Mouse (Mus musculus) midbrain, embryonic 10.5 days (tissue): ENCODE results near the gene Alyref. TPM values are rescaled to one million over a fixed set of nuclear protein-coding genes. Genes with fewer than 3 reads are reported as not detected.
A peak's percentile ranks its signal among the peaks of the same experiment; 100 is the strongest.
"Not testable (repeated sequence)": the region's sequence is repeated elsewhere in the genome, so short reads cannot be mapped to it uniquely, and the experiment has no call there.

ENCODE experiments used
- DNase-seq: peaks from one replicate; pipeline ENCODE4 v3.0.0-alpha.2; 2017; ENCODE audit warnings: low spot score
- H3K27ac ChIP-seq: fragments of 300-500 bp; sonication (generic); replicated peaks from 2 replicates; pipeline ENCODE4 v1.5.1; 2016; ENCODE audit warnings: mild to moderate bottlenecking
- H3K27me3 ChIP-seq: fragments of 300-500 bp; sonication (generic); 2 replicates; pipeline ENCODE4 v1.6.1; 2016; ENCODE audit warnings: low read depth, mild to moderate bottlenecking; ENCODE audit not compliant: poor library complexity, severe bottlenecking
- H3K36me3 ChIP-seq: fragments of 300-500 bp; sonication (generic); 2 replicates; pipeline ENCODE4 v1.6.1; 2016; ENCODE audit warnings: mild to moderate bottlenecking, moderate library complexity
- H3K4me1 ChIP-seq: fragments of 300-500 bp; sonication (generic); 2 replicates; pipeline ENCODE4 v1.6.1; 2016
- H3K4me3 ChIP-seq: fragments of 300-500 bp; sonication (generic); 2 replicates; pipeline ENCODE4 v1.5.1; 2016; ENCODE audit warnings: mild to moderate bottlenecking, moderate library complexity
- H3K9me3 ChIP-seq: fragments of 300-500 bp; sonication (generic); replicated peaks from 2 replicates; pipeline ENCODE4 v1.6.1; 2016; ENCODE audit warnings: mild to moderate bottlenecking
- WGBS: fragments of 180-500 bp; shearing (Covaris S2); methylation state at CpG from one replicate; pipeline ENCODE4 v1.1.7; 2016; 5-methylcytosine and 5-hydroxymethylcytosine counted together
- polyA plus RNA-seq: library from polyadenylated mRNA; unstranded; fragments of >200 nt; fragmentation: Nextera tagmentation; extraction: Ambion mirVana; gene quantifications from 2 replicates; pipeline ENCODE4 v1.2.1, GENCODE M21; 2016

Gene Alyref
- polyA plus RNA-seq, 1 experiment from 2014 or later: 647 TPM

DNA sequence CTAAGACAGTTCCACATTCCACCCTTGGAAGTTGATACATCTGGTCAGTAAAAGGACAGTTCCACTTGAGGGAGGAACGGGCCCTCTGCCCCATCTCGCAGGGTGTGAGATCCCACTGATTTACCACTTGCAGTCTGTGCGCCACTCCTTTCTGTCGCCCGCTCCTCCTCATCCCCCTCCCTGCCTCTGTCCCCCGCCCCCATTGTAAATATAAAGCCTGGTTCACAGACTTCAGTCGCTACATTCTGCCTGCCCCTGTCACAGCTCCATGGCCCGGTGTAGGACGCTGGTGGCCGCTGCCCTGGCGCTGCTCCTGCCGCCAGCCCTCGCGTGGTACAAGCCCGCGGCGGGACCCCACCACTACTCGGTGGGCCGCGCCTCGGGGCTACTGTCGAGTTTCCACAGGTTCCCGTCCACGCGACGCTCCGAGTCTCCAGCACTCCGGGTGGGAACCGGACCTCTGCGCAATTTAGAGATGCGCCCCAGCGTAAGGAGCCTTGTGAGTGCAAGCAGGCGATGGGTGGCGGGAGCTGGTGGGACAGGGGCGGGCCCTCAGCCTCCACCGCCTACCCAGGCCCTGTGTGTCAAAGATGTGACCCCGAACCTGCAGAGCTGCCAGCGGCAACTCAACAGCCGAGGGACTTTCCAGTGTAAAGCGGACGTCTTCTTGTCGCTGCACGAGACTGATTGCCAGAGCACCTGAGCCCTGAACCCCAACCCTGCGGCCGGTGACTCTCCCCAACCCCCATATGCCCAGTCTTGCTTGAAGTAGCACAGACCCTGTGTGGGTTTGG lies 10.3 kb upstream of the Alyref start, which contains the start of gene Npb:
TSS of gene Npb (plus strand) at position 237 of the 794 bp plus-strand sequence.
- Histone ChIP-seq H3K27me3 (peaks cover 36% of the 10 kb centered on the region), H3K9me3 (no peaks in the 10 kb centered on the region), H3K4me1 (peaks cover 31% of the 10 kb centered on the region), H3K36me3 (peaks cover 83% of the 10 kb centered on the region), H3K27ac (peak within 1 kb of the TSS; percentile 53; the same call in 1 of the 2 replicates), H3K4me3 (peak within 1 kb of the TSS; percentile 47)
- WGBS: 6% methylated on average over 45 of the region's 45 CpGs
- no peak for DNase-seq

DNA sequence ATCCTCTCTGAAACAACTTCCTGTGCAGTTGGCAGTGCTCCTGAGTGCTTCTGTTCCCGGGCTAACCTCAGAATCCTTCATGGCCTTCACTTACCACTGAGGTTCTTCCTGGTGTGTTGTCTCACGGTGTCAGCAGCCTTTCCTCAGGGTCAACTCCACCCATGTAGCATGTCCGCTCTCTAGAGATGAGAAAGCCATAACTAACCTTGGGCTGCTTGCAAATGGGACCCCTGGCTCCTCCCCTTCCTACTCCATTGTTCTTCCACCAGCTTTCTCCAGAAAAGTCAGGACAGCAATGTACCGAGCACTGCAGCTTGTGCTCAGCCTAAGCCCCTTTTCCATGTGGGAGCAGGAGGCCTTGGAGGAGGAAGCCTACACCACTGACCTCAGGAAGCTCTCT lies 8.6 kb upstream of the Alyref start:
- Histone ChIP-seq H3K9me3 (no peaks in the 10 kb centered on the region), H3K27ac (no peak overlapping the region), H3K27me3 (peaks cover 36% of the 10 kb centered on the region), H3K36me3 (peaks cover 83% of the 10 kb centered on the region), H3K4me1 (peaks cover 29% of the 10 kb centered on the region), H3K4me3 (no peak overlapping the region)
- 84% methylated on average over 4 of the region's 4 CpGs for WGBS
- DNase-seq: no peak

DNA sequence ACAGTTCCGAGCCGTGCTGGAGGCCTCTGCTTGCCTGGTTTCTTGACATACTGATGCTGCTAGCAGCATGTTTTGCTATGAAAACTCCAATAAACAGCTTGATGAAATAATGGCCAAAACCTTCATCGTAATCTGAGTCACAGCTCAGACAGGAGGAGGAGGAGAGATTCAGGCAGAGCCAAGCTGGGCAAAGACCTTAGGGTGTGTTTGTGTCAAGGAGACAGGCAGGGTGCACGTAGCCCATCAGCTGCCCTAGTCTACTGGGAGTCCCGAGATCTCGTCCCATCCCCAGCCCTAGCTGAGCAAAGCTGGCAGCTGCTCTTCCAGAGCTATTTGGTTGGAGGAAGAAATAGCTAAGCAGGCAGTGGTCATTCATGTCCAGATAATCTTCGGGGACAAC lies 7.5 kb upstream of the Alyref start:
- no peak for DNase-seq
- H3K4me3 ChIP-seq: no peak overlapping the region
- 94% methylated on average over 7 of the region's 7 CpGs for whole genome bisulfite sequencing
- H3K36me3 ChIP-seq: peaks cover 81% of the 10 kb centered on the region
- H3K27ac ChIP-seq: no peak overlapping the region
- no peaks in the 10 kb centered on the region for H3K9me3 ChIP-seq
- peaks cover 29% of the 10 kb centered on the region for H3K4me1 ChIP-seq
- H3K27me3 ChIP-seq: peaks cover 36% of the 10 kb centered on the region

DNA sequence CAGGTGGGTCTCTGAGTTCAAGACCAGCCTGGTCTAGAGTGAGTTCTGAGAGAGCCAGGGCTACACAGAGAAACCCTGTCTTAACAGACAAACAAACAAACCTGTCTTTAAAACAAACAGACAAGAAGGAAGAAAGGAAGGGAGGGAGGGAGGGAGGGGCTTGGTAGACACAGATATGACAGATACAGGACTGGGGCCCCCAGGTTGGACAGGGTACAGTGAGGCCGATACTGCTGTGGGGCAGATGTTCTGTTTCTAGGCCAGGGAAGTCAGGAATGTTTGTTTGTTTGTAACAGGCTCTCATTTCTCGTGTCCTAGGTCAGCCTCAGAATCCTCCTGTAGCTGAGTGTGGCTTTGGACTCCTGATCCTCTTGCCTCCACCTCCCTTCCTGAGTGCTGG lies 5.4 kb upstream of the Alyref start:
- Histone ChIP-seq H3K4me1 (peaks cover 34% of the 10 kb centered on the region), H3K36me3 (peaks cover 76% of the 10 kb centered on the region), H3K9me3 (no peaks in the 10 kb centered on the region), H3K27ac (no peak overlapping the region), H3K27me3 (peaks cover 22% of the 10 kb centered on the region), H3K4me3 (no peak overlapping the region)
- WGBS: 83% methylated on average over 2 of the region's 2 CpGs
- DNase-seq: no peak

DNA sequence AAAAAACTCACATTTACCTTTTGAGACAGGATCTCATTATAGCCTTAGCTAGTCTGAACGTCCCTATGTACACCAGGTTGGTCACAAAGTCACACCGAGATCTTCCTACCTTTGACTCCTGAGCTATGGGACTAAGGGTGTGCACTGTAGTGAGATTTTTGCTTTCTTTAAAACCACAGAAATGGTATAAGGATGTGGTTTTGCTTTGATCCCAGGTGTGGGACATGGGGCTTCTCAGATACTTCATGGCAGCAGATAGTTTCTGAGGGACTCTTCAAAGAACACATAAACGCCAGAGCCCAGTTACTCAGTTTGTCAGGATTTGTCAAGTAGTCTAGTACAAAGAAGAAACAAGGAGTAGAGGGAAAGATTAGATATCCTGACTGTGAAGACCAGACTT lies 2.6 kb upstream of the Alyref start:
- no peak for DNase-seq
- Histone ChIP-seq H3K36me3 (peaks cover 77% of the 10 kb centered on the region), H3K27ac (no peak overlapping the region), H3K9me3 (no peaks in the 10 kb centered on the region), H3K27me3 (no peaks in the 10 kb centered on the region), H3K4me1 (peaks cover 36% of the 10 kb centered on the region), H3K4me3 (no peak overlapping the region)
- whole genome bisulfite sequencing: 98% methylated on average over 3 of the region's 3 CpGs

DNA sequence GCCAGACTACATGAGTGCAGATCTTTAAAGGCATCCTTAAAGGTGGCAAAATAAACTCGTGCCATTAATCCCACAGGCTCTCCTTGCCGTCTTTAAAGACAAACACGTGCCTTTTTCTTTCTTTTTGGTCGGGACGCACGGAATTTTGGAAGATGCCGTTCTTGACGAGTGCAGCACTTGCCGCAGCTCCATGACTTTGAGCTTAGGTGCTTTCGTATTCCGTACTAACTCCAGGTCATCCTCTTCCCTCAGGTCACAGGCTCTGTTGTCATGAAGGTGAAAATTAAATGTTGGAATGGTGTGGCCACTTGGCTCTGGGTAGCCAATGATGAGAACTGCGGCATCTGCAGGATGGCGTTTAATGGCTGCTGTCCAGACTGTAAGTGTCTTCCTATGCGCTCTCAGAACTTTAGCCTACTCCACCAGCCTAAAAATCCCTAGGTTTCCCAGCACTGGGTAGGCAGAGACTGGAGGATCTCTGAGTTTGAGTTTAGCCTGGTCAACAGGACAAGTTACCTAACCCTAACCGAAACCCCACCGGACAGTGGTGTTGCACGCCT lies 905 bp upstream of the Alyref start:
- H3K4me1 ChIP-seq: peaks cover 37% of the 10 kb centered on the region
- H3K27ac ChIP-seq: peak overlapping the region; percentile 99
- H3K9me3 ChIP-seq: no peaks in the 10 kb centered on the region
- peak overlapping the region; percentile 99 for H3K4me3 ChIP-seq
- 51% methylated on average over 17 of the region's 17 CpGs for WGBS
- peaks cover 77% of the 10 kb centered on the region for H3K36me3 ChIP-seq
- H3K27me3 ChIP-seq: no peaks in the 10 kb centered on the region
- no peak for DNase-seq

DNA sequence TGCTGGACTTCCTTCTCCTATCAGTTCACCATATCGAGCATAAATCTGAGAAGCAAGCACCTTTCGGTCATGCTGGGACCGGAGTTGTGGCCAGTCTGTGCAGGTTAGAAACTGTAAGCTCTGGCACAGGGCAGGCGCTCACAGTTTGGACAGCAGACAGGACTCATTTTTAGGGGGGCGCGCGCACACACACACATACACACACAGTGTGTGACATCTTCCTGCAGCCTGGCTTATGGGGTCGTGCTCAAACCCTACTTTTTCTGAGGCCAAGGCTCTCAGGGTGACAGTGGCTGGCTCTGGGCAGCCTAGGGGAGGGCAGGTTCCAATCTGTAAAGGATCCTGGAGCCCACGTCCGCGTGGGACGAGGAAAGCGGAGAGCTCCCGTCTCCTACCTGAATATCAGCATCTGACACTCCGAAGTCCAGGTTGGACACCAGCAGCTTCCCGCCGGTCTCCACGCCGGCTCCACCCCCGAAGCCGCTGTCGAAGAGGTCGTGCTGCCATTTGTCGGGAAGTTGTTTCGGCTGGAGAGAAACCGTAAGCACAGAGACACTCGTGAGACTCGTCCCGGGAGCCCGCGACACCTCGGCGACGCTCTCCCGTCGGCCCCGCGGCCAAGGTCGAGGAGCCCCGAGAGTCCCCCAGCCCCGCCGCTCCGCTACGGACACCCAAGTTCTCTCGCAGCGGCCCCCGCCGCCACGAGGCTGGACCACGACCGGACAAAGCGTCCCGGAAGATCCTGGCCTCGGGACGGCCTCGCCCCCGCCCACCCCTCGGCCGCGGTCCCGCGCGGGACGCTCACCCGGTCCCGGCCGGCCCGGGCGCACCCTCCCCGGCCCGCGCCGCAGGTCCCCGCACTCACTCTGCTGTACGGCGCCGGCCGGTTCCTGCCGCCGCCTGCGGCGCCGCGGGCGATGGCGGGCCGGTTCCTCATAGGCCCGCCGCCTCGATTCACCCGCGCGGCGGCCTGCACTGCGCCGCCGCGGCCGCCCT lies 627 bp downstream of the Alyref start:
- peak overlapping the region; percentile 99 for H3K27ac ChIP-seq
- H3K27me3 ChIP-seq: no peaks in the 10 kb centered on the region
- no peaks in the 10 kb centered on the region for H3K9me3 ChIP-seq
- DNase-seq: no peak
- peaks cover 77% of the 10 kb centered on the region for H3K36me3 ChIP-seq
- 5% methylated on average over 99 of the region's 99 CpGs for WGBS
- peak overlapping the region; percentile 99 for H3K4me3 ChIP-seq
- H3K4me1 ChIP-seq: peaks cover 37% of the 10 kb centered on the region

DNA sequence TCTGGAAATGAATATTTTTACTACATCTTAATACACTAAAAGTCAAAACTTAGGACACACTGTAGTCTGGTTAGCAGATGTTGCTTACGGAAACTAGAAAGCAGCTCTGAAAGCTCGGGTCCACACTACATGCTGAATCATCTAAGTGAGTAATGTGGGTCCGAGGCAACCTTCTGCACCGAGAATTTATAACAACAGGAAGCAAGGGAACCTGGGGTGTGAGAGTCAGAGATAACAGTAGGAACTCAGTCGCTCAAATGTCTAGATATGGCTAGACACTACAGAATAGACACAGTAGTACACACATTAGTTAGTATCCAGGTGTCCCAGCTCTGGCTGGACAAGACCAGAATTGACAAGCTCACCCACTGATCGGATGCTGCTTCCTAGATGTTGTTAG lies 9.6 kb downstream of the Alyref start:
- Histone ChIP-seq H3K4me3 (no peak overlapping the region), H3K27ac (no peak overlapping the region), H3K9me3 (peaks cover 5% of the 10 kb centered on the region), H3K4me1 (no peaks in the 10 kb centered on the region), H3K27me3 (no peaks in the 10 kb centered on the region), H3K36me3 (peaks cover 98% of the 10 kb centered on the region)
- DNase-seq: no peak
- WGBS: 95% methylated on average over 6 of the region's 6 CpGs

DNA sequence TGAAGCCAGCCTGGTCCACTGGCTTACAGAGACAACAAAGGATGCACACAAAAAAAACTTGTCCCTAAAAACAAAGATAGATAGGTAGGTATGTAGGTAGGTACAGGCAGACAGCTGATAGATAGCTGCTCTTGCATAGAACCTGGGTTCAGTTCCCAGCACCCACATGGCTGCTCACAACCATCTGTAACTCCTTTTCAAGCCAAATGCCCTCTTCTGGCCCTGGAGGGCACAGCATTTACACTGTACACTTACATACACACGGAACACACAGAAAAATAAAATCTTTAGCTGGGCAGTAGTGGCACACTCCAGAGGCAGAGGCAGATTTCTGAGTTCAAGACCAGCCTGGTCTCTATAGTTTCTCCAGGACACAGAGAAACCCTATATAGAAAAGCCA lies 14.2 kb downstream of the Alyref start:
- Histone ChIP-seq H3K9me3 (peaks cover 5% of the 10 kb centered on the region), H3K4me1 (peaks cover 28% of the 10 kb centered on the region), H3K27ac (no peak overlapping the region), H3K4me3 (no peak overlapping the region), H3K36me3 (peaks cover 77% of the 10 kb centered on the region), H3K27me3 (no peaks in the 10 kb centered on the region)
- 91% methylated on average over 1 of the region's 1 CpGs for WGBS
- no peak for DNase-seq

DNA sequence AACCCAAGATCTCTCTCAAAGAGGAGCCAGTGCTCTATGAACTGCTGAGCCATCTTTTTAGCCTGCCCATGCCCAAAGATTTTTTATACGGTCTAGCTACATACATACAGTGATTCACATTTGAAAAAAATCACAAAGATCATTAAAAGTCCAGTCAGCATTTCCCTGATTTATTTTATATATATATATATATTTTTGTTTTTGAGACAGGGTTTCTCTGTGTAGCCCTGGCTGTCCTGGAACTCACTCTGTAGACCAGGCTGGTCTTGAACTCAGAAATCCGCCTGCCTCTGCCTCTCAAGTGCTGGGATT lies 15.2 kb downstream of the Alyref start:
- Histone ChIP-seq H3K4me1 (peaks cover 38% of the 10 kb centered on the region), H3K36me3 (peaks cover 77% of the 10 kb centered on the region), H3K4me3 (0 out of 2 replicates have a peak overlapping the region, but pooled peaks have one; percentile 92)
- not testable (repeated sequence) for H3K27me3 ChIP-seq, H3K27ac ChIP-seq, DNase-seq, H3K9me3 ChIP-seq
- WGBS: 86% methylated on average over 2 of the region's 2 CpGs

DNA sequence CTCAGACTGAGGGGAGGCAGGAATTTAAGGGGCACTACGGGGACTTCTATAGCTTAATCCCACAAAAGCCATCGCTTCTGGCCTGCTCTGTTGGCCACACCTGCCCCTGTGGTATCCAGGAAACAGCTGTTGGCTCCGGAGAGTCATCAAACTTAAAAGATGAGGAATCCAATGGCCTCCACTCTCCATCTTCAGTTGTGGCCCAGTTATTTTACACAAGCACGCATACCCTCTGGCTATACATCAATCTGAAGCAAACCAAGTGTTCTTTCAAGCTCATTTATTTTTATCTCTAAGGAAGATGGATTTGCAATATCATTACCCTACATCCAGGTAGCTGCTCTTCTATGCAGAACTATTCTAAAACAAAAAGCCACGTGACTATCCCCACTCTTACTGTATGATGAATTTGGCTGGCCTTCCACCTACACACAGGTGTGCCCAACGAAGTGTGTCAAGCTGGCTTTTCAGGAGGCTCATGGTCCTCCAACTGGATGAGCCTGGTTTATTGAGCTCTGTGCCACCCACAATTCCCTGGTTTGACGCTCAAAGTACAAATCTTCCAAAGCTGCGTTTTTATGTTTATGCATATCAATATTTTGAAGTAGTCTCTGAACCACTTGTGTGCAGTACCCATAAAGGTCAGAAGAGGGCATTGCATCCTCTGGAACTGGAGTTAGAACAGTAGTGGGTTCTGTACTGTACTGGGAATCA lies 15.7 kb downstream of the Alyref start:
- Histone ChIP-seq H3K4me3 (peak overlapping the region; percentile 92), H3K9me3 (peaks cover 5% of the 10 kb centered on the region), H3K36me3 (peaks cover 77% of the 10 kb centered on the region), H3K27ac (peak overlapping the region; percentile 99), H3K27me3 (no peaks in the 10 kb centered on the region), H3K4me1 (peaks cover 38% of the 10 kb centered on the region)
- 68% methylated on average over 8 of the region's 8 CpGs for WGBS
- DNase-seq: no peak
